Mouse (Mus musculus) hindbrain, postnatal 0 days (tissue): ENCODE measurements around the gene Skap1. TPM values are rescaled to one million over a fixed set of nuclear protein-coding genes. Genes with fewer than 3 reads are reported as not detected.

ENCODE experiments used
- ATAC-seq: fragments of 200-750 bp; cut with Nextera tagmentation; 2 replicates; pipeline ENCODE4 v1.8.0; 2017; ENCODE audit warnings: mild to moderate bottlenecking, moderate TSS enrichment, moderate library complexity
- DNase-seq: peaks from one replicate; pipeline ENCODE4 v3.0.0-alpha.2; 2015; ENCODE audit warnings: low spot score
- H3K27ac ChIP-seq: fragments of 300-500 bp; sonication (generic); 2 replicates; pipeline ENCODE4 v1.5.1; 2014; ENCODE audit warnings: mild to moderate bottlenecking
- H3K27me3 ChIP-seq: fragments of 300-500 bp; sonication (generic); 2 replicates; pipeline ENCODE4 v1.6.1; 2014; ENCODE audit warnings: low read length, mixed read lengths; ENCODE audit not compliant: insufficient read depth
- H3K36me3 ChIP-seq: fragments of 300-500 bp; sonication (generic); 2 replicates; pipeline ENCODE4 v1.6.1; 2014; ENCODE audit warnings: low read length, mixed read lengths; ENCODE audit not compliant: insufficient read depth
- H3K4me1 ChIP-seq: fragments of 300-500 bp; sonication (generic); 2 replicates; pipeline ENCODE4 v1.6.1; 2014; ENCODE audit warnings: antibody characterized with exemption, low read length, mixed read lengths; ENCODE audit not compliant: insufficient read depth
- H3K4me2 ChIP-seq: fragments of 300-500 bp; sonication (generic); 2 replicates; pipeline ENCODE4 v1.6.1; 2014; ENCODE audit warnings: low read depth, mild to moderate bottlenecking, low read length, moderate library complexity, mixed read lengths
- H3K4me3 ChIP-seq: fragments of 300-500 bp; sonication (generic); 2 replicates; pipeline ENCODE4 v1.5.1; 2014; ENCODE audit warnings: low read length
- H3K9ac ChIP-seq: fragments of 300-500 bp; sonication (generic); replicated peaks from 2 replicates; pipeline ENCODE4 v1.6.1; 2014; ENCODE audit warnings: mild to moderate bottlenecking, low read length, moderate library complexity, mixed read lengths
- H3K9me3 ChIP-seq: fragments of 300-500 bp; sonication (generic); 2 replicates; pipeline ENCODE4 v1.6.1; 2016; ENCODE audit warnings: low read length, mixed read lengths
- CTCF ChIP-seq: IDR thresholded peaks from 2 replicates; pipeline ENCODE4 v1.5.1; 2016; ENCODE audit warnings: antibody characterized with exemption, control low read depth, low read depth
- WGBS: fragments of 180-500 bp; shearing (Covaris S2); extraction: QIAGEN DNeasy Blood & Tissue Kit; methylation state at CpG from one replicate; pipeline ENCODE4 v1.1.7; 2014; 5-methylcytosine and 5-hydroxymethylcytosine counted together
- polyA plus RNA-seq: library from polyadenylated mRNA; unstranded; fragments of >200 nt; fragmentation: Nextera tagmentation; extraction: Ambion mirVana; gene quantifications from 2 replicates; pipeline ENCODE4 v1.2.1, GENCODE M21; 2015
- total RNA-seq: library from RNA; depleted of rRNA; stranded (reverse); fragments of >200 nt; gene quantifications from 2 replicates; pipeline ENCODE4 v1.2.3, GENCODE M21; 2014

The Skap1 gene
- total and polyA plus RNA-seq, 2 experiments from 2014 or later: 2.5 to 5.7 TPM

GRCm38 (mm10) chr11:96618789-96619445 is 154.5 kb downstream of the Skap1 start:
- no peaks in the 10 kb centered on the region for H3K9me3 ChIP-seq
- no peak overlapping the region for H3K9ac ChIP-seq
- peaks cover 9% of the 10 kb centered on the region; the same call in 1 of the 2 replicates for H3K27me3 ChIP-seq
- no peak overlapping the region for H3K27ac ChIP-seq
- ATAC-seq (no peak), DNase-seq (no peak)
- no peak for TF ChIP-seq CTCF
- H3K36me3 ChIP-seq: no peaks in the 10 kb centered on the region
- WGBS: 70% methylated on average over 16 of the region's 16 CpGs
- H3K4me3 ChIP-seq: no peak overlapping the region
- H3K4me1 ChIP-seq: no peaks in the 10 kb centered on the region; the same call in 1 of the 2 replicates
- no peak overlapping the region; the same call in 1 of the 2 replicates for H3K4me2 ChIP-seq

- Histone ChIP-seq H3K4me1 (no peaks in the 10 kb centered on the region; the same call in 1 of the 2 replicates), H3K9me3 (no peaks in the 10 kb centered on the region), H3K9ac (no peak overlapping the region), H3K27me3 (peaks cover 9% of the 10 kb centered on the region; the same call in 1 of the 2 replicates), H3K4me3 (no peak overlapping the region), H3K36me3 (no peaks in the 10 kb centered on the region), H3K27ac (peak overlapping the region; percentile 56; the same call in 1 of the 2 replicates), H3K4me2 (peak overlapping the region; percentile 5; the same call in 1 of the 2 replicates)
- ATAC-seq: no peak
- WGBS: 18% methylated on average over 5 of the region's 5 CpGs
- no peak for TF ChIP-seq CTCF
- DNase-seq: no peak
These were observed 155.2 kb downstream of the Skap1 start for GRCm38 (mm10) chr11:96619576-96619975.

DNA sequence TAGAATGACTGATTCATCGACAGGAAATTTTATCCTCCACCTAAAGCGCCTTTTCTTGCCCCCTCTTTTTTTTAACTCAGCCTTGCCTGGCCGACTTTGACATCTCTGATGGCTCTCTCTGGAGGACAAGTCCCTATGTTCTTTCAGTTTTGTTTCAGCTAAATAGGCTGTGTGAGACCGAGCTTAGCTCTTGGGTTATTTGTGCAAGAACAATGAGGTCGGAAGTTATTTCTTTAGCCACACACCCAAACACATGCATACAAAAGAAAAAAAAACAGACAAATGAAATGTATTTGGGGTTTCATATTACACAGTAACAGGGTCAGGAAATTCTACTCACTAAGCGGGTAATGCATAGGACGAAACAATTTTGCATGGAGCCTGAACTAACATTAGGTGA is 155.6 kb downstream of the Skap1 start:
- no peaks in the 10 kb centered on the region; the same call in 1 of the 2 replicates for H3K4me1 ChIP-seq
- 37% methylated on average over 7 of the region's 7 CpGs for WGBS
- H3K4me2 ChIP-seq: peak overlapping the region; percentile 5; the same call in 1 of the 2 replicates
- no peak overlapping the region for H3K9ac ChIP-seq
- peak overlapping the region; percentile 56; the same call in 1 of the 2 replicates for H3K27ac ChIP-seq
- no peaks in the 10 kb centered on the region for H3K9me3 ChIP-seq
- DNase-seq (no peak), ATAC-seq (no peak)
- no peaks in the 10 kb centered on the region for H3K36me3 ChIP-seq
- peaks cover 9% of the 10 kb centered on the region; the same call in 1 of the 2 replicates for H3K27me3 ChIP-seq
- TF ChIP-seq CTCF: no peak
- H3K4me3 ChIP-seq: no peak overlapping the region

- Histone ChIP-seq H3K4me2 (0 out of 2 replicates have a peak overlapping the region, but pooled peaks have one; percentile 7), H3K9me3 (no peaks in the 10 kb centered on the region), H3K27ac (peak overlapping the region; percentile 36; the same call in 1 of the 2 replicates), H3K27me3 (peaks cover 9% of the 10 kb centered on the region; the same call in 1 of the 2 replicates), H3K9ac (no peak overlapping the region), H3K36me3 (no peaks in the 10 kb centered on the region), H3K4me1 (no peaks in the 10 kb centered on the region; the same call in 1 of the 2 replicates), H3K4me3 (no peak overlapping the region)
- ATAC-seq (no peak), DNase-seq (no peak)
- TF ChIP-seq CTCF: no peak
- WGBS: 40% methylated on average over 11 of the region's 11 CpGs
These were observed 156.3 kb downstream of the Skap1 start for GRCm38 (mm10) chr11:96620660-96621059.

DNA sequence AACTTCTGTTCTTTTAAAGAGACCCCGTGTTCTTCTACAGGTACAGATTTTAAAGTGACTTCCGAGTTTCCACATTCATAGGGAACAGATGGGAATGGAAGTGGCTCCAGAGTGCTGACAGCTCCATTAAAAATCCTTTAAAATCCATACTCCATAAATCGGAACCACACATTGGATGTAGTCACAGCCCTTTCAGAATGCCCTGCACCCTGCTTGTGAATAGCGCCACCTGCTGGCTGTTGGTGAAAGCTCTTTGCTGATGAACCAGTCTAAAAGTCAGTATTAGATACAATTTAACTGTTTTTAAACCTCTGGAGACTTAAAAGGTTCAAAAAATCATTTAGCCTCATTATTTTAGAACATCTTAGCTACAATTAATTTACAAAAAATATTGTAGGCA is 156.8 kb downstream of the Skap1 start:
- no peak for ATAC-seq
- Histone ChIP-seq H3K4me3 (no peak overlapping the region), H3K36me3 (no peaks in the 10 kb centered on the region), H3K27me3 (0 out of 2 replicates have a peak, but pooled peaks cover 5% of the 10 kb centered on the region), H3K4me2 (0 out of 2 replicates have a peak overlapping the region, but pooled peaks have one; percentile 7), H3K9ac (no peak overlapping the region), H3K4me1 (no peaks in the 10 kb centered on the region; the same call in 1 of the 2 replicates), H3K9me3 (no peaks in the 10 kb centered on the region), H3K27ac (peak overlapping the region; percentile 36; the same call in 1 of the 2 replicates)
- TF ChIP-seq CTCF: peak; percentile 92
- peak; percentile 92 for DNase-seq
- WGBS: 20% methylated on average over 4 of the region's 4 CpGs

DNA sequence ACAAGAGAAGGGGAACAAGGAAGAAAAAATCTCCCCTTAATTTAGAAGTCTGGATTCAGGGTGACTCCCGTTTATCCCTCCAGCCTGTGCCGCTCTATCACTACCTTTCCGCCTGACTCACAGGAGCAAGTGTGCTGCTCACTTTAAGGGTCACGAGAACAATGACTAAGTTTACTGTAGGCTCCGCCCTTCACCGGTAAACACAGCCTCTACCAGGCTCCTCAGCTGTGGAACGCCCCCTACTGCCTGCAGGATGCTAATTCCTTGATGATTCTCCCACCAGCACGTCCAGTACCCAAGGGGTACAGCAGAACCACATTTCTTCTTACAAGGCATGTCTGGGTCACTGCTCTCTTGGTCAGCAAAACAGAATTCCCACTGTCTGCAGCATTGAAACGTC is 158.4 kb downstream of the Skap1 start:
- H3K4me1 ChIP-seq: no peaks in the 10 kb centered on the region; the same call in 1 of the 2 replicates
- H3K9me3 ChIP-seq: no peaks in the 10 kb centered on the region
- H3K4me3 ChIP-seq: no peak overlapping the region
- 0 out of 2 replicates have a peak, but pooled peaks cover 5% of the 10 kb centered on the region for H3K27me3 ChIP-seq
- DNase-seq (peak; percentile 61), ATAC-seq (no peak)
- peak; percentile 58 for TF ChIP-seq CTCF
- H3K9ac ChIP-seq: no peak overlapping the region
- no peak overlapping the region for H3K4me2 ChIP-seq
- H3K36me3 ChIP-seq: no peaks in the 10 kb centered on the region
- WGBS: 13% methylated on average over 9 of the region's 9 CpGs
- no peak overlapping the region for H3K27ac ChIP-seq
